ENCODE assay signal across 8 mouse cellular contexts in the genomic region with DNA sequence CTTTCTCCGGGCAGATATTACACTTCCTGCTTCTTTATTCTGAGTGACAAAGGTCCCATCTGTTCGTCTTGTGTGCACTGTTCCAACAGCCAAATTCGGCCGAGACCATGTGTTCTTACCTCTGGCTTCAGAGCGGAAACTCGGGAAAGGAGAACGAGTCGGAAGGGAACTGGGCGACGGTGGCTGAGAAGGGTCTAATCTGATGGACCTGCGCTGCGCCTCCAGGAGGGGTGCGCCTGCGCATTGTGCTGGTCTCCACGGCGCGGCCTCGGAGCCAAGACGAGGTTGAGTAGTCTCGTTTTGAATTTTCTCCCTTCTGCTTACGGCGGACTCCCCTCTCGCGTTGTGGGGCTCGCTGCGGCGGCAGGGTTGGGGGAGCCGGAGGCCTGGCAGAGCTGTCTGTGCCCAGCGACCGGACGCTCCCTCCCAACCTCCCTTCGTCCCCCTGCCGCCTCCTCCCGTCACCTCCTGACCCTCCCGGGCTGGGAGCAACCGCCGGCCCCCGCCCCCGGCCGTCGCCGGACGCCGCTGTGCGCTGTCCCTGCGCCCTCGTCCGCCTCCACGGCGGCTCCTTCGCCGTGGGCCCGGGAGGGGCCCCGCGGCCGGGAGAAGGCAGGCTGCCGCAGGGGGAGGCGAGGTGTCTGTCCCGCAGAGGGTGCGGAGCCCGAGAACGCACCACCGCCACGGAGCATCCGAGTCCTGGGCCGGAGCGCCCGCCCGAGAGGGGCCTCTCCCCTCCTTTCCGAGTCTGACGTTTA. TPM values are rescaled to one million over a fixed set of nuclear protein-coding genes. Genes with fewer than 3 reads are reported as not detected.
A peak's percentile ranks its signal among the peaks of the same experiment; 100 is the strongest.
DNase-seq lines count a peak whose midpoint lies in the region; ATAC-seq and TF ChIP-seq lines count a peak whose summit lies in the region.

A gene (plus strand): TSS at position 224 of the 758 bp plus-strand sequence.
A gene (minus strand): TSS at position 622 of the 758 bp plus-strand sequence.

- TF ChIP-seq POLR2A in CH12.LX (IDR thresholded peaks at IDR 0.05; ENCODE audit: low read depth, low read length), result peak; percentile 87

- TF ChIP-seq CTCF in CH12.LX (conservative IDR thresholded peaks at IDR 0.05 in 1 of 2, IDR thresholded peaks at IDR 0.05 in 1 of 2; ENCODE audit: low read depth in 2 of 2, low read length in 2 of 2), result no peak

- DNase-seq in CH12.LX (ENCODE audit: extremely low read depth), result peak; percentile 96
- peak; percentile 93 for DNase-seq in c-Kit-positive CD71-positive TER-119-negative erythroid progenitor cells, embryonic 14.5 days (ENCODE audit: low read depth)
- DNase-seq in forebrain, embryonic 11.5 days (ENCODE audit: low spot score), result peak; percentile 97
- peak; percentile 97 to 99 for DNase-seq in kidney, postnatal 36 days
- peak; percentile 99 for DNase-seq in telencephalon, adult 2 months (ENCODE audit: low read depth, low spot score)

- H3K9ac ChIP-seq in CH12.LX (ENCODE audit: insufficient read depth, low read depth), result peak within 1 kb of the TSS; percentile 75
- H3K9ac ChIP-seq in forebrain, embryonic 11.5 days (ENCODE audit: low read length), result peak within 1 kb of the TSS; percentile 96
- H3K9ac ChIP-seq in heart, embryonic 16.5 days (ENCODE audit: low read length), result peak within 1 kb of the TSS; percentile 92
- peak within 1 kb of the TSS; percentile 86 for H3K9ac ChIP-seq in liver, embryonic 15.5 days
- H3K9ac ChIP-seq in neural tube, embryonic 12.5 days, result peak within 1 kb of the TSS; percentile 93

- TF ChIP-seq RAD21 in CH12.LX (IDR thresholded peaks at IDR 0.05; ENCODE audit: low read depth, low read length), result no peak

- in situ Hi-C loops in CH12.LX (cut with MboI; ENCODE audit: low pct_ligation_motif_present, low pct_unique_long_range_greater_than_20kb, low sequenced_read_pairs), result no loop called here

- H3K4me3 ChIP-seq in CH12.LX (replicated peaks in 1 of 3; ENCODE audit: low read depth in 2 of 3, low read length in 2 of 3, poor library complexity in 1 of 3), result peak within 1 kb of the TSS; percentile 81 to 88 (median 83)
- peak within 1 kb of the TSS; percentile 90 for H3K4me3 ChIP-seq in forebrain, embryonic 11.5 days (ENCODE audit: low read depth, low read length)
- peak within 1 kb of the TSS; percentile 83 for H3K4me3 ChIP-seq in heart, embryonic 16.5 days (ENCODE audit: low read length)
- H3K4me3 ChIP-seq in liver, embryonic 15.5 days (replicated peaks), result peak within 1 kb of the TSS; percentile 90
- H3K4me3 ChIP-seq in neural tube, embryonic 12.5 days, result peak within 1 kb of the TSS; percentile 91

- under 1% methylated on average over 70 of the region's 71 CpGs for WGBS in forebrain, embryonic 11.5 days
- under 1% methylated on average over 71 of the region's 71 CpGs for WGBS in heart, embryonic 16.5 days
- under 1% methylated on average over 71 of the region's 71 CpGs for WGBS in liver, embryonic 15.5 days (ENCODE audit: insufficient replicate concordance)
- WGBS in neural tube, embryonic 12.5 days, result under 1% methylated on average over 67 of the region's 71 CpGs

- dilution Hi-C loops in CH12.LX (cut with MboI; ENCODE audit: extremely low pct_ligation_motif_present, extremely low pct_unique_long_range_greater_than_20kb, low sequenced_read_pairs), result no loop called here

- H3K36me3 ChIP-seq in CH12.LX (replicated peaks in 1 of 2; ENCODE audit: control insufficient read depth in 1 of 2, insufficient read depth in 1 of 2, low read length in 1 of 2), result peaks cover 16 to 23% of the 10 kb centered on the region in 2 experiments
- H3K36me3 ChIP-seq in forebrain, embryonic 11.5 days (ENCODE audit: control insufficient read depth, insufficient read depth, low read length), result no peaks in the 10 kb centered on the region; the same call in 1 of the 2 replicates
- peaks cover 8% of the 10 kb centered on the region for H3K36me3 ChIP-seq in heart, embryonic 16.5 days (ENCODE audit: control insufficient read depth, insufficient read depth)
- H3K36me3 ChIP-seq in liver, embryonic 15.5 days (replicated peaks), result peaks cover 14% of the 10 kb centered on the region
- H3K36me3 ChIP-seq in neural tube, embryonic 12.5 days, result peaks cover 7% of the 10 kb centered on the region; the same call in 1 of the 2 replicates

- no peaks in the 10 kb centered on the region for H3K9me3 ChIP-seq in CH12.LX (replicated peaks; ENCODE audit: low read length)
- H3K9me3 ChIP-seq in forebrain, embryonic 11.5 days (ENCODE audit: control insufficient read depth, low read length), result no peaks in the 10 kb centered on the region
- no peaks in the 10 kb centered on the region for H3K9me3 ChIP-seq in heart, embryonic 16.5 days (replicated peaks; ENCODE audit: control insufficient read depth, low read length)
- no peaks in the 10 kb centered on the region for H3K9me3 ChIP-seq in liver, embryonic 15.5 days (replicated peaks)
- no peaks in the 10 kb centered on the region for H3K9me3 ChIP-seq in neural tube, embryonic 12.5 days

- H3K4me2 ChIP-seq in CH12.LX (ENCODE audit: insufficient read depth, low read depth, poor library complexity, severe bottlenecking), result peak within 1 kb of the TSS; percentile 88
- peak within 1 kb of the TSS; percentile 59 for H3K4me2 ChIP-seq in forebrain, embryonic 11.5 days (ENCODE audit: low read depth, low read length, severe bottlenecking)
- peak within 1 kb of the TSS; percentile 82 for H3K4me2 ChIP-seq in heart, embryonic 16.5 days (ENCODE audit: low read depth, low read length)
- H3K4me2 ChIP-seq in liver, embryonic 15.5 days, result peak within 1 kb of the TSS; percentile 89
- H3K4me2 ChIP-seq in neural tube, embryonic 12.5 days (replicated peaks), result peak within 1 kb of the TSS; percentile 63

- H3K27ac ChIP-seq in CH12.LX (ENCODE audit: insufficient read depth, low read depth), result peak within 1 kb of the TSS; percentile 78
- peak within 1 kb of the TSS; percentile 94 for H3K27ac ChIP-seq in forebrain, embryonic 11.5 days (ENCODE audit: low read depth, low read length)
- peak within 1 kb of the TSS; percentile 98 for H3K27ac ChIP-seq in heart, embryonic 16.5 days (ENCODE audit: low read length)
- peak within 1 kb of the TSS; percentile 97 for H3K27ac ChIP-seq in liver, embryonic 15.5 days (replicated peaks)
- H3K27ac ChIP-seq in neural tube, embryonic 12.5 days, result peak within 1 kb of the TSS; percentile 95

- peaks cover 2 to 17% of the 10 kb centered on the region in 2 experiments; a peak in 2 of 4 replicates for H3K4me1 ChIP-seq in CH12.LX (ENCODE audit: control insufficient read depth in 1 of 2, insufficient read depth in 2 of 2)
- no peaks in the 10 kb centered on the region; the same call in 1 of the 2 replicates for H3K4me1 ChIP-seq in forebrain, embryonic 11.5 days (replicated peaks; ENCODE audit: control insufficient read depth, insufficient read depth, low read length)
- peaks cover 11% of the 10 kb centered on the region; the same call in 1 of the 2 replicates for H3K4me1 ChIP-seq in heart, embryonic 16.5 days (ENCODE audit: control insufficient read depth, insufficient read depth, low read length)
- H3K4me1 ChIP-seq in liver, embryonic 15.5 days (replicated peaks), result peaks cover 18% of the 10 kb centered on the region
- peaks cover 7% of the 10 kb centered on the region; the same call in 1 of the 2 replicates for H3K4me1 ChIP-seq in neural tube, embryonic 12.5 days

- peaks cover 31% of the 10 kb centered on the region for H3K79me2 ChIP-seq in CH12.LX (replicated peaks; ENCODE audit: control insufficient read depth, extremely low read depth, insufficient read depth, poor library complexity, severe bottlenecking)

- H3K27me3 ChIP-seq in CH12.LX (replicated peaks), result no peaks in the 10 kb centered on the region
- H3K27me3 ChIP-seq in forebrain, embryonic 11.5 days (ENCODE audit: control insufficient read depth, insufficient read depth, low read length), result no peaks in the 10 kb centered on the region
- H3K27me3 ChIP-seq in heart, embryonic 16.5 days (ENCODE audit: control insufficient read depth, insufficient read depth, low read length), result no peaks in the 10 kb centered on the region
- no peaks in the 10 kb centered on the region for H3K27me3 ChIP-seq in liver, embryonic 15.5 days
- no peaks in the 10 kb centered on the region for H3K27me3 ChIP-seq in neural tube, embryonic 12.5 days (replicated peaks)

- ATAC-seq in forebrain, embryonic 11.5 days (replicated peaks; ENCODE audit: low FRiP score), result peak; percentile 97
- peak; percentile 94 for ATAC-seq in heart, embryonic 16.5 days (replicated peaks; ENCODE audit: extremely low read depth, insufficient read depth, low FRiP score)
- peak; percentile 98 for ATAC-seq in liver, embryonic 15.5 days (ENCODE audit: insufficient read depth)
- peak; percentile 97 for ATAC-seq in neural tube, embryonic 12.5 days (ENCODE audit: low FRiP score, low read depth)

- TF ChIP-seq EP300 in CH12.LX (IDR thresholded peaks at IDR 0.05; ENCODE audit: low read length), result no peak

TF ChIP-seq in CH12.LX, 34 proteins besides CTCF, POLR2A, EP300 and RAD21 (continues in another document):
- TF ChIP-seq CHD1 (IDR thresholded peaks at IDR 0.05; ENCODE audit: low read depth, low read length) (no peak), NRF1 (IDR thresholded peaks at IDR 0.05; ENCODE audit: low read depth, low read length) (peak; percentile 97), MXI1 (IDR thresholded peaks at IDR 0.05; ENCODE audit: low read depth, low read length) (peak; percentile 88), NELFE (IDR thresholded peaks at IDR 0.05; ENCODE audit: low read depth, low read length) (peak; percentile 90), POLR2AphosphoS2 (IDR thresholded peaks at IDR 0.05; ENCODE audit: low read depth, low read length) (peak; percentile 92), E2F4 (IDR thresholded peaks at IDR 0.05; ENCODE audit: insufficient replicate concordance, low read depth, low read length) (no peak), GABPA (IDR thresholded peaks at IDR 0.05; ENCODE audit: insufficient replicate concordance, low read depth, low read length) (no peak)

RNA-seq across cellular contexts. Expression of the first gene that starts in this region (rescaled TPM):
- total RNA-seq in CH12.LX (2012; rRNA removed), result 2.2 and 3.3 TPM in 2 replicates
- 3.2 TPM in 2 replicates for total RNA-seq in CH12.LX (2014; rRNA removed)
- 2.1 and 3.0 TPM in 2 replicates for polyA plus RNA-seq in CH12.LX (2012; ENCODE audit: insufficient read length, low read depth)
- polyA plus RNA-seq in forebrain, embryonic 11.5 days (2014; fragmentation: Nextera tagmentation; extraction: Ambion mirVana), result 6.3 and 6.6 TPM in 2 replicates
- 4.0 and 5.4 TPM in 2 replicates for polyA plus RNA-seq in heart, embryonic 16.5 days (2015; fragmentation: Nextera tagmentation; extraction: Ambion mirVana)
- polyA plus RNA-seq in liver, embryonic 15.5 days (2015; fragmentation: Nextera tagmentation; extraction: Ambion mirVana), result 1.2 and 1.6 TPM in 2 replicates
- polyA plus RNA-seq in neural tube, embryonic 12.5 days (2016; fragmentation: Nextera tagmentation; extraction: Ambion mirVana), result 7.0 and 7.1 TPM in 2 replicates

RNA-seq across cellular contexts. Expression of the second gene that starts in this region (rescaled TPM):
- 58.7 and 76.9 TPM in 2 replicates for total RNA-seq in CH12.LX (2012; rRNA removed)
- 107 and 116 TPM in 2 replicates for total RNA-seq in CH12.LX (2014; rRNA removed)
- polyA plus RNA-seq in CH12.LX (2012; ENCODE audit: insufficient read length, low read depth), result 97.4 and 112 TPM in 2 replicates
- 53.9 and 62.4 TPM in 2 replicates for polyA plus RNA-seq in forebrain, embryonic 11.5 days (2014; fragmentation: Nextera tagmentation; extraction: Ambion mirVana)
- 31.0 and 35.3 TPM in 2 replicates for polyA plus RNA-seq in heart, embryonic 16.5 days (2015; fragmentation: Nextera tagmentation; extraction: Ambion mirVana)
- 27.9 and 33.8 TPM in 2 replicates for polyA plus RNA-seq in liver, embryonic 15.5 days (2015; fragmentation: Nextera tagmentation; extraction: Ambion mirVana)
- polyA plus RNA-seq in neural tube, embryonic 12.5 days (2016; fragmentation: Nextera tagmentation; extraction: Ambion mirVana), result 42.0 and 47.1 TPM in 2 replicates

Comparison
In these comparisons a context has a peak if more than half of its experiments do, and no peak if none do; other contexts are left out.
1. Peak in every context shown above with its lines: DNase-seq, ATAC-seq, H3K4me3 ChIP-seq and H3K27ac ChIP-seq.